Mouse (Mus musculus) limb, embryonic 12.5 days (tissue): Measurements from ENCODE around the gene Ssbp2. TPM values are rescaled to one million over a fixed set of nuclear protein-coding genes. Genes with fewer than 3 reads are reported as not detected.

Experiments
- ATAC-seq: fragments of 200-750 bp; cut with Nextera tagmentation; 2 replicates; pipeline ENCODE4 v1.8.0; 2017; ENCODE audit warnings: low read depth, moderate TSS enrichment; ENCODE audit not compliant: insufficient number of reproducible peaks, insufficient read depth, low FRiP score, low TSS enrichment
- H3K27ac ChIP-seq: fragments of 300-500 bp; sonication (generic); 2 replicates; pipeline ENCODE4 v1.5.1; 2016; ENCODE audit warnings: mild to moderate bottlenecking, moderate library complexity
- H3K27me3 ChIP-seq: fragments of 300-500 bp; sonication (generic); 2 replicates; pipeline ENCODE4 v1.6.1; 2016; ENCODE audit warnings: mild to moderate bottlenecking, moderate library complexity
- H3K36me3 ChIP-seq: fragments of 300-500 bp; sonication (generic); 2 replicates; pipeline ENCODE4 v1.6.1; 2016; ENCODE audit warnings: mild to moderate bottlenecking, moderate library complexity
- H3K4me1 ChIP-seq: fragments of 300-500 bp; sonication (generic); replicated peaks from 2 replicates; pipeline ENCODE4 v1.6.1; 2016
- H3K4me2 ChIP-seq: fragments of 300-500 bp; sonication (generic); 2 replicates; pipeline ENCODE4 v1.6.1; 2016; ENCODE audit warnings: mild to moderate bottlenecking, moderate library complexity
- H3K4me3 ChIP-seq: fragments of 300-500 bp; sonication (generic); replicated peaks from 2 replicates; pipeline ENCODE4 v1.5.1; 2016; ENCODE audit warnings: mild to moderate bottlenecking
- H3K9ac ChIP-seq: fragments of 300-500 bp; sonication (generic); replicated peaks from 2 replicates; pipeline ENCODE4 v1.6.1; 2016; ENCODE audit warnings: mild to moderate bottlenecking, moderate library complexity
- H3K9me3 ChIP-seq: fragments of 300-500 bp; sonication (generic); 2 replicates; pipeline ENCODE4 v1.6.1; 2016; ENCODE audit warnings: mild to moderate bottlenecking, moderate library complexity
- WGBS: fragments of 180-500 bp; shearing (Covaris S2); methylation state at CpG from one replicate; pipeline ENCODE4 v1.1.7; 2016; 5-methylcytosine and 5-hydroxymethylcytosine counted together
- polyA plus RNA-seq: library from polyadenylated mRNA; unstranded; fragments of >200 nt; fragmentation: Nextera tagmentation; extraction: Ambion mirVana; gene quantifications from 2 replicates; pipeline ENCODE4 v1.2.1, GENCODE M21; 2016

Gene Ssbp2
- polyA plus RNA-seq, 1 experiment from 2014 or later, result 235 TPM

DNA sequence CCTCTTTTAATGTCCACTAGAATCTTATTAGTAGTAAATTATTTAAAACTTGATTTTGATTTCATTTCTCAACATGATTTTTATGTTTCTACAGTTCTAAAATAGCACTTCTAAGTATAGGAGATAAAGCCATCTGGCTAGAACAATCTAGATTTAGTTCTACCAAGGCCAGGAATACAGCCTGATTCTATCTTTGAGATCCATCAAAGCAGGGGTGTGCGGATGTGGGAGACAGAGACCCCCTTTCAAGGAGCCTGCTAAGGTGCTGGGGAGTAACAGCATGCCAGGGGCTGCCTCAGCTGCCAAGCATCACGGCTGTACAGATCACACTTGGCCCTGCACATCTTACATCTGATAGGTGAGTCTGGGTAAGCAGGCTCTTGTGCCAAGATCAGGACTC is 13.4 kb upstream of the Ssbp2 start:
- no peaks in the 10 kb centered on the region for H3K9me3 ChIP-seq
- no peaks in the 10 kb centered on the region for H3K36me3 ChIP-seq
- no peak overlapping the region for H3K27ac ChIP-seq
- no peak overlapping the region for H3K4me2 ChIP-seq
- 84% methylated on average over 2 of the region's 2 CpGs for WGBS
- no peaks in the 10 kb centered on the region for H3K27me3 ChIP-seq
- H3K9ac ChIP-seq, result no peak overlapping the region
- H3K4me1 ChIP-seq, result peaks cover 6% of the 10 kb centered on the region; the same call in 1 of the 2 replicates
- no peak overlapping the region for H3K4me3 ChIP-seq
- no peak for ATAC-seq

GRCm38 (mm10) chr13:91448936-91449335 is 11.1 kb upstream of the Ssbp2 start:
- H3K27me3 ChIP-seq, result no peaks in the 10 kb centered on the region
- H3K9ac ChIP-seq, result no peak overlapping the region
- 81% methylated on average over 5 of the region's 5 CpGs for WGBS
- no peak overlapping the region for H3K27ac ChIP-seq
- no peak overlapping the region for H3K4me3 ChIP-seq
- H3K36me3 ChIP-seq, result no peaks in the 10 kb centered on the region
- peaks cover 3% of the 10 kb centered on the region; the same call in 1 of the 2 replicates for H3K4me1 ChIP-seq
- no peaks in the 10 kb centered on the region for H3K9me3 ChIP-seq
- no peak overlapping the region for H3K4me2 ChIP-seq
- no peak for ATAC-seq

GRCm38 (mm10) chr13:91451405-91452166 is 8.5 kb upstream of the Ssbp2 start:
- no peaks in the 10 kb centered on the region for H3K4me1 ChIP-seq
- H3K9me3 ChIP-seq, result no peaks in the 10 kb centered on the region
- H3K4me2 ChIP-seq, result no peak overlapping the region
- no peaks in the 10 kb centered on the region for H3K27me3 ChIP-seq
- H3K36me3 ChIP-seq, result no peaks in the 10 kb centered on the region
- H3K27ac ChIP-seq, result no peak overlapping the region
- ATAC-seq, result no peak
- 85% methylated on average over 3 of the region's 3 CpGs for WGBS
- no peak overlapping the region for H3K9ac ChIP-seq
- no peak overlapping the region for H3K4me3 ChIP-seq

GRCm38 (mm10) chr13:91452269-91452668 is 7.8 kb upstream of the Ssbp2 start:
- Histone ChIP-seq H3K27me3 (no peaks in the 10 kb centered on the region), H3K4me3 (no peak overlapping the region), H3K27ac (no peak overlapping the region), H3K4me1 (no peaks in the 10 kb centered on the region), H3K9me3 (no peaks in the 10 kb centered on the region), H3K4me2 (no peak overlapping the region), H3K36me3 (no peaks in the 10 kb centered on the region), H3K9ac (no peak overlapping the region)
- no peak for ATAC-seq
- 80% methylated on average over 3 of the region's 3 CpGs for WGBS

DNA sequence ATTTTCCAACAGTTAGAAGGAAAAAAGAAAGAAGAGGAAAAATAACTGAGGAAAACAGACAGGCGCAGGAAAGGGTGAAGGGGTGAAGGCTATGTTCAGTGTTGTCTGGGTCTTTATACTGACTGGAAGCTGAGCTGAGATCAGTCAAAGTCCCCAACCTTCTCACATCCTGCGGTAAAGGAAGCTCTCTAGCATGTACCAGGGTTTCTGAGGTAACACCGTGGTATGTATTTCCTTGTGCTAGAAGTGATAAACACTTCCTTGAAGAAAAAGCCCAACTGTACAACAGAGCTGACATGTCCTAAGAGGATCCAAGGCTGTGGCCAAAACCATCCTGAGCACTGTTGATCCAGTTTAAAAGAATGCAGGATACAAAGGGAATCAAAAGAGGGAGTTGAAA is 6.8 kb upstream of the Ssbp2 start:
- H3K4me2 ChIP-seq, result no peak overlapping the region
- no peaks in the 10 kb centered on the region for H3K27me3 ChIP-seq
- H3K27ac ChIP-seq, result no peak overlapping the region
- no peak overlapping the region for H3K4me3 ChIP-seq
- H3K4me1 ChIP-seq, result no peaks in the 10 kb centered on the region
- no peaks in the 10 kb centered on the region for H3K36me3 ChIP-seq
- no peak overlapping the region for H3K9ac ChIP-seq
- ATAC-seq, result no peak
- H3K9me3 ChIP-seq, result no peaks in the 10 kb centered on the region
- 93% methylated on average over 3 of the region's 3 CpGs for WGBS

DNA sequence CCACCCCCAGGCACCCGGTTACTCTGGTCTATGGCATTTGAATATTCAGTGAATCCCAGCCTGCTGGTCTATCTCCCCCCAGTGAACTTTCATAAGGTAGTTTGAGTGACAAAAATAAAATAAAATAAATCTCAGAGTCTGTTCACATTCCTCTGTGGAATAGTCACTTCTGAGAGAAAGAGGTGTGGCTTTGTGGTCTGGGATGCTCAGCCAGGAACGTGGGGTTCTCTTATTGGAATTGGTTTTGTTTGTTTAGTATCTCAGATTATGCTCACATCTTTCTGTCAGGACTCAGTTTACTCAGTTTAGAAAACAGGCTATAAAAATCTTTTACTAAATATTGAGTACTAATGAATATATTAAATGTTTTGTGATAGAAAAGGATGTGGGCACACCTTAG is 4.0 kb upstream of the Ssbp2 start:
- 52% methylated on average over 2 of the region's 2 CpGs for WGBS

GRCm38 (mm10) chr13:91456735-91457134 is 3.3 kb upstream of the Ssbp2 start:
- Histone ChIP-seq H3K4me2 (no peak overlapping the region), H3K27ac (no peak overlapping the region), H3K9ac (no peak overlapping the region), H3K27me3 (no peaks in the 10 kb centered on the region), H3K9me3 (no peaks in the 10 kb centered on the region), H3K36me3 (no peaks in the 10 kb centered on the region), H3K4me3 (no peak overlapping the region), H3K4me1 (peaks cover 18% of the 10 kb centered on the region)
- WGBS, result 82% methylated on average over 3 of the region's 3 CpGs
- no peak for ATAC-seq

More for the DNA sequence above, 4.0 kb upstream of the Ssbp2 start:
- no peak for ATAC-seq
- Histone ChIP-seq H3K4me3 (no peak overlapping the region), H3K4me2 (no peak overlapping the region), H3K27me3 (no peaks in the 10 kb centered on the region), H3K36me3 (no peaks in the 10 kb centered on the region), H3K27ac (no peak overlapping the region), H3K4me1 (peaks cover 18% of the 10 kb centered on the region), H3K9ac (no peak overlapping the region), H3K9me3 (no peaks in the 10 kb centered on the region)

DNA sequence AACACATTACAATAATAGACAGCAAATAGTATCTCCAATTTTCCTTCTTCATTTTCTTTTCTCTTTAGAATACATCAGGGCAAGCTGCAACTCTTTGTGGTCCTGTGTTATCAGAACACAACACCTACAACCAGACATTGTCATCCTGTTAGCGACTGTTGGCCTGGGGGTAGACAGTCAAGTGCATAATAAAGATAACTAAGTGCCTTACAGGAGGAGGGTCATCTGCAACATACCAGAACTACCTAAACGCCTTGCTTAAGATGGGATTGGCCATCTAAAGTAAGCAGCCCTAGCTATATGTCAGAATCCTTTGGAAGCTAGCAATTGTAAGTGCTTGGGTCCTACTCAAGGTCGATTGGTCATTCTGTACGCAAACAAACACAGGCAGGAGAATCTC is 2.1 kb upstream of the Ssbp2 start:
- no peaks in the 10 kb centered on the region for H3K36me3 ChIP-seq
- 80% methylated on average over 4 of the region's 4 CpGs for WGBS
- ATAC-seq, result no peak

GRCm38 (mm10) chr13:91459489-91459888 is 594 bp upstream of the Ssbp2 start:
- no peak overlapping the region for H3K4me3 ChIP-seq
- no peaks in the 10 kb centered on the region for H3K27me3 ChIP-seq
- no peak overlapping the region for H3K9ac ChIP-seq
- peaks cover 24% of the 10 kb centered on the region for H3K4me1 ChIP-seq
- 27% methylated on average over 4 of the region's 4 CpGs for WGBS
- peak overlapping the region; percentile 96 for H3K27ac ChIP-seq
- no peaks in the 10 kb centered on the region for H3K9me3 ChIP-seq
- H3K4me2 ChIP-seq, result no peak overlapping the region
- ATAC-seq, result no peak
- H3K36me3 ChIP-seq, result no peaks in the 10 kb centered on the region

More for the DNA sequence above, 2.1 kb upstream of the Ssbp2 start:
- peaks cover 21% of the 10 kb centered on the region for H3K4me1 ChIP-seq
- H3K27me3 ChIP-seq, result no peaks in the 10 kb centered on the region
- no peak overlapping the region for H3K4me3 ChIP-seq
- no peak overlapping the region for H3K9ac ChIP-seq
- no peak overlapping the region for H3K27ac ChIP-seq
- H3K4me2 ChIP-seq, result no peak overlapping the region
- H3K9me3 ChIP-seq, result no peaks in the 10 kb centered on the region

DNA sequence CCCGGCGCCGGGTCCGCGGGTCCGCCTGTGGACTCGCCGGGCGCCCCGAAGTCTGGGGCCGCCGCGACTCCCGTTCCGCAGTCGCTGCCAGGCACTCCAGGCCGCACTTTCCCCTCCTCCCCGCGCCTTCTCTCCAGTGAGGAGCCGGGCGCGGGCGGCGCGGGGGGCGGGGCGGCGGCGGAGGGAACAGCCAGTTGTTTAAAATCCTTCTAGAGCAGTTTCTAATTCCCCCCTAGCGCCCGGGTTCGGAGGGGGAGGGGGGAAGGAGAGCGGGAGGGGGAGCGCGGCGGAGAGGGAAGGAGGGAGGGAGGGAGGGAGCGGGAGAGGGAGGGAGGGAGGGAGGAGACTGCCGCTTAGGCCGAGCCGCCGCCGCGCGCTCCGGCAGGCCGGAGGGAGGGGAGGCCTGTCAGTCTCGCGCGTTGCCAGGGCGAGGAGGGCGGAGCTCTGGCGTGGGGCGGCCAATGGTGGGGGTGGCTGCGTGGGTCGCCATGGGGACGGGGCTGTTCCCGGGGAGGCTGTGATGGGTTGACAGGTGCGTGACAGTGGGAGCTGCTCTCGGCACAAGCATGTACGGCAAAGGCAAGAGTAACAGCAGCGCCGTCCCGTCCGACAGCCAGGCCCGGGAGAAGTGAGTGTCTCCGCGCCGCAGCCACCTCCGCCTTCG is 670 bp downstream of the Ssbp2 start:
- H3K36me3 ChIP-seq, result no peaks in the 10 kb centered on the region
- H3K4me3 ChIP-seq, result peak overlapping the region; percentile 99
- peak overlapping the region; percentile 99 for H3K9ac ChIP-seq
- H3K4me1 ChIP-seq, result peaks cover 24% of the 10 kb centered on the region
- H3K27me3 ChIP-seq, result no peaks in the 10 kb centered on the region
- under 1% methylated on average over 48 of the region's 70 CpGs for WGBS
- H3K27ac ChIP-seq, result peak overlapping the region; percentile 96
- H3K9me3 ChIP-seq, result no peaks in the 10 kb centered on the region
- H3K4me2 ChIP-seq, result peak overlapping the region; percentile 74
- ATAC-seq, result peak; percentile 97

DNA sequence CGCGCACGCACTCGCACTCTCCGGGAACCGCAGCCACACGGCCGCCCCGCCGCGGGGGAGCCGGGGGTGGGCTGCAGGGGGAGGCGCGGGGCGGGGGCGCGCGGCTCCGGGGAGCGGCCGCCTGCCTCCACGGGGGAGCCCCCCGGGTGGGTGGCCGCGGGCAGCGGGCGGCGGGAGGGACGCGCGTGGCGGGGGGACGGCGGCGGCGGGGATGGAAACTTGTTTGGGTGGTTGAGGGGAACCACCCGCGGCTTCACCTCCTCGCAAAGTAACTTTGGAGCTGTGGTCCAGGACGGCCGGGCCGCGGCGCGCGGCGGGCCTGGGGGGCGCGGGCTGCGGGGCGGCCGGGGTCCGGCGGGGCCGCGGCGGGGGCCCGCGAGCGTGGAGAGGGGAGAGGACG is 1.2 kb downstream of the Ssbp2 start:
- no peaks in the 10 kb centered on the region for H3K27me3 ChIP-seq
- H3K4me2 ChIP-seq, result peak overlapping the region; percentile 74
- no peaks in the 10 kb centered on the region for H3K9me3 ChIP-seq
- H3K36me3 ChIP-seq, result no peaks in the 10 kb centered on the region
- peak; percentile 14; the same call in 1 of the 2 replicates for ATAC-seq
- whole genome bisulfite sequencing, result 0% methylated on average over 33 of the region's 61 CpGs
- peak overlapping the region; percentile 99 for H3K4me3 ChIP-seq
- peaks cover 24% of the 10 kb centered on the region for H3K4me1 ChIP-seq
- H3K9ac ChIP-seq, result peak overlapping the region; percentile 99
- H3K27ac ChIP-seq, result peak overlapping the region; percentile 96
